Mouse (Mus musculus) kidney, postnatal 0 days (tissue): ENCODE results near the gene Lsm12. TPM values are rescaled to one million over a fixed set of nuclear protein-coding genes. Genes with fewer than 3 reads are reported as not detected.

ENCODE experiments used
- ATAC-seq: fragments of 200-750 bp; cut with Nextera tagmentation; replicated peaks from 2 replicates; pipeline ENCODE4 v1.8.0; 2017; ENCODE audit warnings: low read depth, moderate number of reproducible peaks, moderate TSS enrichment, moderate library complexity; ENCODE audit not compliant: low FRiP score
- DNase-seq: peaks from one replicate; pipeline ENCODE4 v3.0.0-alpha.2; 2016; ENCODE audit warnings: low spot score
- H3K27ac ChIP-seq: fragments of 300-500 bp; sonication (generic); 2 replicates; pipeline ENCODE4 v1.5.1; 2014; ENCODE audit warnings: mild to moderate bottlenecking
- H3K27me3 ChIP-seq: fragments of 300-500 bp; sonication (generic); 2 replicates; pipeline ENCODE4 v1.6.1; 2014; ENCODE audit warnings: low read length, mixed read lengths; ENCODE audit not compliant: insufficient read depth
- H3K36me3 ChIP-seq: fragments of 300-500 bp; sonication (generic); 2 replicates; pipeline ENCODE4 v1.6.1; 2014; ENCODE audit warnings: low read length, mixed read lengths; ENCODE audit not compliant: insufficient read depth
- H3K4me1 ChIP-seq: fragments of 300-500 bp; sonication (generic); replicated peaks from 2 replicates; pipeline ENCODE4 v1.6.1; 2014; ENCODE audit warnings: antibody characterized with exemption, low read length, mixed read lengths; ENCODE audit not compliant: insufficient read depth
- H3K4me2 ChIP-seq: fragments of 300-500 bp; sonication (generic); 2 replicates; pipeline ENCODE4 v1.6.1; 2014; ENCODE audit warnings: mild to moderate bottlenecking, low read length, moderate library complexity, mixed read lengths
- H3K4me3 ChIP-seq: fragments of 300-500 bp; sonication (generic); replicated peaks from 2 replicates; pipeline ENCODE4 v1.5.1; 2014; ENCODE audit warnings: low read depth, low read length
- H3K9ac ChIP-seq: fragments of 300-500 bp; sonication (generic); 2 replicates; pipeline ENCODE4 v1.6.1; 2014; ENCODE audit warnings: low read depth, low read length
- H3K9me3 ChIP-seq: fragments of 300-500 bp; sonication (generic); replicated peaks from 2 replicates; pipeline ENCODE4 v1.6.1; 2016; ENCODE audit warnings: low read length, inconsistent platforms, mixed read lengths
- CTCF ChIP-seq: IDR thresholded peaks from 2 replicates; pipeline ENCODE4 v1.5.1; 2016; ENCODE audit warnings: antibody characterized with exemption, low read depth, mild to moderate bottlenecking, moderate library complexity
- WGBS: fragments of 180-500 bp; shearing (Covaris S2); extraction: QIAGEN DNeasy Blood & Tissue Kit; methylation state at CpG from one replicate; pipeline ENCODE4 v1.1.7; 2014; 5-methylcytosine and 5-hydroxymethylcytosine counted together
- polyA plus RNA-seq: library from polyadenylated mRNA; unstranded; fragments of >200 nt; fragmentation: Nextera tagmentation; extraction: Ambion mirVana; gene quantifications from 2 replicates; pipeline ENCODE4 v1.2.1, GENCODE M21; 2015

The Lsm12 gene
- polyA plus RNA-seq, 1 experiment from 2014 or later, result 123 TPM

- no peak for TF ChIP-seq CTCF
These were observed 25.9 kb upstream of the Lsm12 start for GRCm38 (mm10) chr11:102211011-102211410.

GRCm38 (mm10) chr11:102210185-102210584, 25.1 kb upstream of the Lsm12 start:
- no peak overlapping the region for H3K9ac ChIP-seq
- no peak overlapping the region for H3K27ac ChIP-seq
- H3K4me2 ChIP-seq, result no peak overlapping the region
- H3K27me3 ChIP-seq, result no peaks in the 10 kb centered on the region
- no peak for DNase-seq
- no peak; the same call in 1 of the 2 replicates for TF ChIP-seq CTCF
- H3K36me3 ChIP-seq, result peaks cover 13% of the 10 kb centered on the region
- no peak overlapping the region for H3K4me3 ChIP-seq
- no peaks in the 10 kb centered on the region for H3K9me3 ChIP-seq
- ATAC-seq, result no peak
- WGBS, result 64% methylated on average over 3 of the region's 3 CpGs
- H3K4me1 ChIP-seq, result peaks cover 35% of the 10 kb centered on the region

More at GRCm38 (mm10) chr11:102211011-102211410, 25.9 kb upstream of the Lsm12 start:
- Histone ChIP-seq H3K27ac (no peak overlapping the region), H3K36me3 (peaks cover 6% of the 10 kb centered on the region; the same call in 1 of the 2 replicates), H3K4me2 (no peak overlapping the region), H3K9ac (no peak overlapping the region), H3K9me3 (no peaks in the 10 kb centered on the region), H3K27me3 (no peaks in the 10 kb centered on the region), H3K4me1 (peaks cover 43% of the 10 kb centered on the region), H3K4me3 (no peak overlapping the region)
- ATAC-seq, result no peak
- WGBS, result 36% methylated on average over 5 of the region's 5 CpGs
- DNase-seq, result no peak

GRCm38 (mm10) chr11:102209742-102210141, 24.6 kb upstream of the Lsm12 start:
- Histone ChIP-seq H3K36me3 (peaks cover 17% of the 10 kb centered on the region), H3K27ac (no peak overlapping the region), H3K27me3 (no peaks in the 10 kb centered on the region), H3K9ac (no peak overlapping the region), H3K4me1 (peaks cover 31% of the 10 kb centered on the region), H3K9me3 (no peaks in the 10 kb centered on the region), H3K4me2 (no peak overlapping the region), H3K4me3 (no peak overlapping the region)
- peak; percentile 76 for TF ChIP-seq CTCF
- peak; percentile 65 for DNase-seq
- WGBS, result 38% methylated on average over 2 of the region's 2 CpGs
- no peak for ATAC-seq

DNA sequence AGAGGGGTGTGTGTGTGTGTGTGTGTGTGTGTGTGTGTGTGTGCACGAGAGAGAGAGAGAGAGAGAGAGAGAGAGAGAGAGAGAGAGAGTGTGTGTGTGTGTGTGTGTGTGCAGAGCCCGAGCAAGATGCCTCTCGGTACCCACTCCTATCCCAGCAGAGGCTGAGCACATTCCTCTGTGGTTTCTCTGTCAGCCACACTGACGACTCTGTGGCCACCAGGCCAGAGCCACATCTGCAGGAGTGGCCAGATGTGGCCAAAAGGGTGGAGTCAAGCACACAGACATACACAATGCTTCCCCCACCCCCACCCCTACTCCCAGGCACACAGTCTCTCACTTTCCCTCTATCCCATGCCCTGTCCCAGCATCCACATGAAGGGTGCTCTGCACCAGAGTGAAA, 23.8 kb upstream of the Lsm12 start:
- no peak overlapping the region for H3K4me2 ChIP-seq
- ATAC-seq, result no peak

DNA sequence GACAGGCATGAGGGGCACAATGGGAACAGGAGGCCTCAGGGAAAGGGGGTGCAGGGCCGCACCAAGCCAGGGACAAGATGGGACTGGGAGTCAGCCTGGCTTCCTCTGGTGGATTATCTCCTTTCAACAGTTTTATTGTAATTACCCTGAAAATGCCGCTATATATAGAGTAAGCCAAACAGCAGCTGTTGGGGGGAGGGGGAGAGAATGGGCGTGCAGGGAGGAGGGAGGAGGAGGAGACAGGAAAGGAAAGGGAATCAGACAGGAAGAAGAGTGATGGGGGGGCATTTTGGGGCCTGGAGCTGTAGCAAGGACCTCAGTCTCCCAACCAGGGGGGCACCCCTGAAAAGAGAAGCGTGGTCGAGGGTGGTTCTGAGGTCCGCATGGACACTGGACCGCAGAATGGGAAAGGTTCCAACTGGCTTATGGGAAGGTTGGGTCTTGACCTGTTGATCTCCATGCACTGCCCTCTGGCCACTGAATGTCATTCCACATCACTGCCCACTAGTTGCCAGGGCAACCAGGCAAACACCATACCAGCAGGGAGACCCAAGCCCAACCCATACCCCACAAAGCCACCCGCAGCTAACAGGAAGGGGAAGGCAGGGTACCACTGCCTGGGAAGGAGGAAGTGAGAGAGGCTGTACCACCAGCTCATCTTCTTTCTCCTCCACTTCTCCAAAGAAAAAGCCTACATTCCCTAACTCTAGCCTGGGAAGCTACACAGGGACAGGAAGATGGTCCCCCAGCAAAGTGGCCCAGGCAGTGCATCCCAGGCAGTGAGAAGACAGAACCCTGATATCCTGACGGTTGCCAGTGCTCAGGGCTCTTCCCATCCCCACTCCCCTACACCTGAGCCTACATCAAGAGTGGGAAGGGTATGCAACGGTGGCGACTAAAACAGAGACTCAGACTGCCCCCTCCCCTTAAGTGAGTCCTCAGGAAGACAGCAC, 23.0 kb upstream of the Lsm12 start:
- no peaks in the 10 kb centered on the region for H3K9me3 ChIP-seq
- no peak for TF ChIP-seq CTCF
- no peaks in the 10 kb centered on the region for H3K27me3 ChIP-seq
- H3K36me3 ChIP-seq, result peaks cover 26% of the 10 kb centered on the region
- no peak overlapping the region for H3K4me3 ChIP-seq
- H3K27ac ChIP-seq, result peak overlapping the region; percentile 2; the same call in 1 of the 2 replicates
- ATAC-seq (0 out of 2 replicates have a peak, but pooled peaks have one; percentile 18), DNase-seq (peak; percentile 84)
- H3K9ac ChIP-seq, result no peak overlapping the region
- peak overlapping the region; percentile 13; the same call in 1 of the 2 replicates for H3K4me2 ChIP-seq
- peaks cover 24% of the 10 kb centered on the region; the same call in 1 of the 2 replicates for H3K4me1 ChIP-seq
- WGBS, result 46% methylated on average over 11 of the region's 11 CpGs

More for the DNA sequence above, 23.8 kb upstream of the Lsm12 start:
- peaks cover 26% of the 10 kb centered on the region for H3K36me3 ChIP-seq
- no peak for TF ChIP-seq CTCF
- no peak for DNase-seq
- H3K9ac ChIP-seq, result no peak overlapping the region
- peaks cover 24% of the 10 kb centered on the region; the same call in 1 of the 2 replicates for H3K4me1 ChIP-seq
- H3K9me3 ChIP-seq, result no peaks in the 10 kb centered on the region
- no peaks in the 10 kb centered on the region for H3K27me3 ChIP-seq
- 52% methylated on average over 3 of the region's 4 CpGs for WGBS
- no peak overlapping the region for H3K4me3 ChIP-seq
- H3K27ac ChIP-seq, result no peak overlapping the region

DNA sequence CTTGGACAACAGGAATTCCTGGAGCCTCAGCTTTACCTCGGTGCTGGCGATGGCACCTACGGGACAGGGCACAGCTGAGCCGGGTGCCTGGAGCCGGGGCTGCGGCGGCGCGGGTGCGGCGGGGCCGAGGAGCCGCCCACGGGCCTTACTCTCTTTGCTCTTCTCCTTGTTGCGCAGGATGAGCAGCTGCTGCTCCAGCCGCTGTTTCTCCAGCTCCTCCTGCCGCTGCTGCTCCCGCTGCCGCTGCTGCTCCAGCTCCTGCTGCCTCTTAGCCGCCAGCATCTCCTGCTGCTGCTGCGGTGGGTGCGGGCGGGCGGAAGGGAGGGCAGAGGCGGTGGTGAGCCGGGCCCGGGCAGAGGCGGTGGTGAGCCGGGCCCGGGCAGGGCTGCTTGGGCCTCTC, 21.4 kb upstream of the Lsm12 start:
- Histone ChIP-seq H3K9me3 (no peaks in the 10 kb centered on the region), H3K4me1 (peaks cover 19% of the 10 kb centered on the region; the same call in 1 of the 2 replicates), H3K9ac (no peak overlapping the region), H3K27me3 (no peaks in the 10 kb centered on the region), H3K27ac (no peak overlapping the region), H3K4me2 (no peak overlapping the region), H3K36me3 (peaks cover 37% of the 10 kb centered on the region), H3K4me3 (no peak overlapping the region)
- no peak for TF ChIP-seq CTCF
- WGBS, result 73% methylated on average over 30 of the region's 30 CpGs
- no peak for DNase-seq
- ATAC-seq, result no peak
